Mouse (Mus musculus) bone marrow, adult 2 months (tissue): ENCODE data around the gene Zfp966. TPM values are rescaled to one million over a fixed set of nuclear protein-coding genes. Genes with fewer than 3 reads are reported as not detected.
"Not testable (repeated sequence)": the region's sequence is repeated elsewhere in the genome, so short reads cannot be mapped to it uniquely, and the experiment has no call there.

Experiments used
- H3K27ac ChIP-seq: fragments of 200-500 bp; 2 replicates; pipeline ENCODE4 v1.5.1; 2012; ENCODE audit warnings: low read depth, mild to moderate bottlenecking, control low read depth, inconsistent platforms, low read length; ENCODE audit not compliant: control insufficient read depth, poor library complexity, insufficient read depth
- H3K4me1 ChIP-seq: fragments of 200-500 bp; 2 replicates; pipeline ENCODE4 v1.6.1; 2011; ENCODE audit warnings: low read length; ENCODE audit not compliant: control insufficient read depth, insufficient read depth
- H3K4me3 ChIP-seq: fragments of 200-500 bp; replicated peaks from 2 replicates; pipeline ENCODE3; 2011; ENCODE audit warnings: mild to moderate bottlenecking, low read depth, low read length, control low read depth; ENCODE audit not compliant: control insufficient read depth
- WGBS: fragments of 180-500 bp; shearing (Covaris S2); methylation state at CpG from one replicate; pipeline ENCODE4 v1.1.7; 2018; 5-methylcytosine and 5-hydroxymethylcytosine counted together
- polyA plus RNA-seq: library from polyadenylated mRNA; stranded (reverse); fragments of >200 nt; gene quantifications from 2 replicates; pipeline ENCODE4 v1.2.4, GENCODE M21; 2011; ENCODE audit warnings: low replicate concordance; ENCODE audit not compliant: missing spikeins, insufficient read depth, insufficient read length

Zfp966 gene
- 2.2 and 4.4 TPM in 2 replicates for polyA plus RNA-seq

DNA sequence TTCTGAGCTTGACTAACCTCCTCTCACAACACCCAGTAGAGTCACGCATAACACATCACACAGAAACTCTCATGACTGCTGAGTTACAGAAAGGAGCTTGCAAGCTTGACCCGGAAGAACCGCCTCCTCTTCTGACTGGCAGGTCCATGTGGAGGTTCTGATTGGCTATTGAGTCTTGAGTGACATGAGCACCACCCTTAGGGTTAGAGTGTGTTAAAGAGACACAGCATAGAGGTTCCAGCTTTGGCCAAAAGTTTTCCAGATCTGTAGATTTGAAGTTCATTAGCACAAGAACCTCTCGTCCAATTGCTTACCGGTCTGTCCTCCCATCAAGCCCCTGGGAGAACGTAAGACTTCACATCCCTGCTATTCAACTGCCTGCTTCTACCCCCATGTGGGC, at the start of gene Zfp966:
Gene Zfp966 (minus strand): TSS at position 101 of the 400 bp plus-strand sequence.
- WGBS = no CpG with 5 or more reads among the region's 6 CpGs
- not testable (repeated sequence) for H3K4me3 ChIP-seq, H3K4me1 ChIP-seq, H3K27ac ChIP-seq

DNA sequence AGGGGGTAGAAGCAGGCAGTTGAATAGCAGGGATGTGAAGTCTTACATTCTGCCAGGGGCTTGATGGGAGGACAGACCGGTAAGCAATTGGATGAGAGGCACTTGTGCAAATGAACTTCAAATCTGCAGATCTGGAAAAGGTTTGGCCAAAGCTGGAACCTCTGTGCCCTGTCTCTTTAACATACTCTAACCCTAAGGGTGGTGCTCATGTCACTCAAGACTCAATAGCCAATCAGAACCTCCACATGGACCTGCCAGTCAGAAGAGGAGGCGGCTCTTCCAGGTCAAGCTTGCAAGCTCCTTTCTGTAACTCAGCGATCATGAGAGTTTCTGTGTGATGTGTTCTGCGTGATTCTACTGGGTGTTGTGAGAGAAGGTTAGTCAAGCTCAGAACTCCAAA, 34.1 kb upstream of the Zfp966 start, which contains the start of gene Gm2026:
Gene Gm2026 (plus strand): TSS at position 301 of the 400 bp plus-strand sequence.
- WGBS = no CpG with 5 or more reads among the region's 4 CpGs
- H3K4me3 ChIP-seq, H3K4me1 ChIP-seq, H3K27ac ChIP-seq: not testable (repeated sequence)

DNA sequence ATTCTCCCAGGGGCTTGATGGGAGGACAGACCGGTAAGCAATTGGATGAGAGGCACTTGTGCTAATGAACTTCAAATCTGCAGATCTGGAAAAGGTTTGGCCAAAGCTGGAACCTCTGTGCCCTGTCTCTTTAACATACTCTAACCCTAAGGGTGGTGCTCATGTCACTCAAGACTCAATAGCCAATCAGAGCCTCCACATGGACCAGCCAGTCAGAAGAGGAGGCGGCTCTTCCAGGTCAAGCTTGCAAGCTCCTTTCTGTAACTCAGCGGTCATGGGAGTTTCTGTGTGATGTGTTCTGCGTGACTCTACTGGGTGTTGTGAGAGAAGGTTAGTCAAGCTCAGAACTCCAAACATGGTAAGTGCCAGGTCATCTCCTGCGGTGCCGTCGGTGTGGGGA, 61.9 kb downstream of the Zfp966 start, which contains the start of gene Gm6710:
Gene Gm6710 (plus strand): TSS at position 196 of the 400 bp plus-strand sequence.
- WGBS = no CpG with 5 or more reads among the region's 7 CpGs
- H3K4me3 ChIP-seq, H3K4me1 ChIP-seq, H3K27ac ChIP-seq: not testable (repeated sequence)

Other genes with a start within 250 kb of the Zfp966 start
- gene Zfp969, start 227.5 kb downstream of the Zfp966 start, polyA plus RNA-seq = not detected in 2 replicates
- gene Gm2007, start 189.6 kb downstream of the Zfp966 start, polyA plus RNA-seq = not detected in 2 replicates
- gene Gm14288, start 130.0 kb downstream of the Zfp966 start, polyA plus RNA-seq = not detected in 2 replicates
- 1.6 TPM in 1 of 2 replicates, not detected in the other for gene Gm6710, start 61.9 kb downstream of the Zfp966 start, polyA plus RNA-seq
- 4.8 TPM in 1 of 2 replicates, not detected in the other for gene Gm2026, start 34.2 kb upstream of the Zfp966 start, polyA plus RNA-seq
- not detected in 2 replicates for gene Gm2004, start 218.7 kb upstream of the Zfp966 start, polyA plus RNA-seq